Mouse (Mus musculus): ENCODE data around the gene Dlg4. TPM values are rescaled to one million over a fixed set of nuclear protein-coding genes. Genes with fewer than 3 reads are reported as not detected.

Dlg4 gene
- polyA plus RNA-seq, 1 experiment from 2014 or later = 9.3 TPM

- peak overlapping the region; percentile 81 for H3K4me2 ChIP-seq
Measured at GRCm38 (mm10) chr11:69999666-70000065, 17.1 kb upstream of the Dlg4 start.

DNA sequence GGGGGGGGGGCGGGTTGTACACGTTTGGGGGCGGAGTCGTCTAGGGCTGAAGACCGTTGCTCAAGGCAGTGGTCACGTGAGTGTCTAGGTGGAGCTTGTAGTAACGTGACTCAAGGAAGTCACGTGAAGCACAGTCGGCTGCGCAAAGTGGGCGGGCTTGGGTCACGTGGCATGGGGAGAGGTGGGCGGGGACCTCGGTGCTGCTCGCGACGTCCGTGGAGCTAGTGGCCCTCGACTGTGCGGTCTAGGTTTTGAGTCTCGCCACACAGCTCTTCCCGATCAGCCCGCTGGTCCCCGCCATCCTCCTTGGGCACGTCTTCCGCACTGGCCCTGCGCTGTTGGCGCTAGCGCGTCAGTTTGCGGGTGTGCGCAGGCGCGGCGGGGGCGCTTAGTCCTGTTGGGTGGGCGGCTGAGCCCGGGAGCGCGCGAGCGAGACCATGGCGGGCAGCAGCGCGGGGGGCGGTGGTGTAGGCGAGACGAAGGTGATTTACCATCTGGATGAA lies 16.3 kb upstream of the Dlg4 start, which contains the start of gene Dvl2:
Gene Dvl2 (plus strand): TSS at position 200 of the 503 bp plus-strand sequence.
- WGBS = 0% methylated on average over 47 of the region's 48 CpGs
- H3K27ac ChIP-seq (ENCODE audit: low read depth, low read length) = peak within 1 kb of the TSS; percentile 90
- DNase-seq (ENCODE audit: low spot score) (peak; percentile 93), ATAC-seq (replicated peaks; ENCODE audit: low FRiP score) (peak; percentile 24)
- no peaks in the 10 kb centered on the region for H3K9me3 ChIP-seq (ENCODE audit: control insufficient read depth, low read length)
- peak within 1 kb of the TSS; percentile 81 for H3K4me2 ChIP-seq
- H3K9ac ChIP-seq (ENCODE audit: low read depth, low read length) = peak within 1 kb of the TSS; percentile 74
- peaks cover 20% of the 10 kb centered on the region for H3K36me3 ChIP-seq (ENCODE audit: control insufficient read depth, insufficient read depth, low read length)
- peak within 1 kb of the TSS; percentile 77 for H3K4me3 ChIP-seq (ENCODE audit: low read depth, low read length)
- peaks cover 25% of the 10 kb centered on the region for H3K4me1 ChIP-seq (replicated peaks; ENCODE audit: control insufficient read depth, insufficient read depth, low read length)
- H3K27me3 ChIP-seq (replicated peaks; ENCODE audit: control insufficient read depth, insufficient read depth, low read length) = no peaks in the 10 kb centered on the region

More at GRCm38 (mm10) chr11:69999666-70000065, 17.1 kb upstream of the Dlg4 start:
- Histone ChIP-seq H3K36me3 (ENCODE audit: control insufficient read depth, insufficient read depth, low read length) (peaks cover 20% of the 10 kb centered on the region), H3K9ac (ENCODE audit: low read depth, low read length) (no peak overlapping the region), H3K4me1 (replicated peaks; ENCODE audit: control insufficient read depth, insufficient read depth, low read length) (peaks cover 26% of the 10 kb centered on the region), H3K9me3 (ENCODE audit: control insufficient read depth, low read length) (no peaks in the 10 kb centered on the region), H3K4me3 (ENCODE audit: low read depth, low read length) (peak overlapping the region; percentile 77; the same call in 1 of the 2 replicates), H3K27ac (ENCODE audit: low read depth, low read length) (peak overlapping the region; percentile 90; the same call in 1 of the 2 replicates), H3K27me3 (replicated peaks; ENCODE audit: control insufficient read depth, insufficient read depth, low read length) (no peaks in the 10 kb centered on the region)
- no peak for ATAC-seq (replicated peaks; ENCODE audit: low FRiP score)
- no peak for DNase-seq (ENCODE audit: low spot score)
- 84% methylated on average over 8 of the region's 8 CpGs for WGBS

- Histone ChIP-seq H3K4me1 (replicated peaks; ENCODE audit: control insufficient read depth, insufficient read depth, low read length) (peaks cover 25% of the 10 kb centered on the region), H3K4me3 (ENCODE audit: low read depth, low read length) (peak overlapping the region; percentile 77), H3K9me3 (ENCODE audit: control insufficient read depth, low read length) (no peaks in the 10 kb centered on the region), H3K27ac (ENCODE audit: low read depth, low read length) (no peak overlapping the region; the same call in 1 of the 2 replicates), H3K36me3 (ENCODE audit: control insufficient read depth, insufficient read depth, low read length) (peaks cover 25% of the 10 kb centered on the region), H3K27me3 (replicated peaks; ENCODE audit: control insufficient read depth, insufficient read depth, low read length) (no peaks in the 10 kb centered on the region), H3K9ac (ENCODE audit: low read depth, low read length) (peak overlapping the region; percentile 74), H3K4me2 (peak overlapping the region; percentile 81)
- 9% methylated on average over 8 of the region's 8 CpGs for WGBS
- DNase-seq (ENCODE audit: low spot score) (no peak), ATAC-seq (replicated peaks; ENCODE audit: low FRiP score) (no peak)
Measured at GRCm38 (mm10) chr11:70001159-70001558, 15.6 kb upstream of the Dlg4 start.

GRCm38 (mm10) chr11:70001865-70002264 lies 14.9 kb upstream of the Dlg4 start:
- H3K27me3 ChIP-seq (replicated peaks; ENCODE audit: control insufficient read depth, insufficient read depth, low read length) = no peaks in the 10 kb centered on the region
- H3K4me2 ChIP-seq = peak overlapping the region; percentile 81
- no peak overlapping the region for H3K27ac ChIP-seq (ENCODE audit: low read depth, low read length)
- DNase-seq (ENCODE audit: low spot score) (no peak), ATAC-seq (replicated peaks; ENCODE audit: low FRiP score) (no peak)
- H3K4me1 ChIP-seq (replicated peaks; ENCODE audit: control insufficient read depth, insufficient read depth, low read length) = peaks cover 25% of the 10 kb centered on the region
- peaks cover 30% of the 10 kb centered on the region for H3K36me3 ChIP-seq (ENCODE audit: control insufficient read depth, insufficient read depth, low read length)
- peak overlapping the region; percentile 77 for H3K4me3 ChIP-seq (ENCODE audit: low read depth, low read length)
- H3K9me3 ChIP-seq (ENCODE audit: control insufficient read depth, low read length) = no peaks in the 10 kb centered on the region
- no peak overlapping the region for H3K9ac ChIP-seq (ENCODE audit: low read depth, low read length)

- H3K36me3 ChIP-seq (ENCODE audit: control insufficient read depth, insufficient read depth, low read length) = peaks cover 32% of the 10 kb centered on the region
- no peaks in the 10 kb centered on the region for H3K9me3 ChIP-seq (ENCODE audit: control insufficient read depth, low read length)
- H3K4me2 ChIP-seq = peak overlapping the region; percentile 1; the same call in 1 of the 2 replicates
- no peak overlapping the region for H3K4me3 ChIP-seq (ENCODE audit: low read depth, low read length)
- ATAC-seq (replicated peaks; ENCODE audit: low FRiP score) (no peak), DNase-seq (ENCODE audit: low spot score) (no peak)
- no peaks in the 10 kb centered on the region for H3K27me3 ChIP-seq (replicated peaks; ENCODE audit: control insufficient read depth, insufficient read depth, low read length)
- peaks cover 22% of the 10 kb centered on the region for H3K4me1 ChIP-seq (replicated peaks; ENCODE audit: control insufficient read depth, insufficient read depth, low read length)
- H3K27ac ChIP-seq (ENCODE audit: low read depth, low read length) = no peak overlapping the region
- no peak overlapping the region for H3K9ac ChIP-seq (ENCODE audit: low read depth, low read length)
- 84% methylated on average over 2 of the region's 2 CpGs for WGBS
Measured at GRCm38 (mm10) chr11:70002471-70002870, 14.3 kb upstream of the Dlg4 start.

- H3K9ac ChIP-seq (ENCODE audit: low read depth, low read length) = no peak overlapping the region
- ATAC-seq (replicated peaks; ENCODE audit: low FRiP score) (no peak), DNase-seq (ENCODE audit: low spot score) (no peak)
- H3K4me2 ChIP-seq = no peak overlapping the region
- no peaks in the 10 kb centered on the region for H3K27me3 ChIP-seq (replicated peaks; ENCODE audit: control insufficient read depth, insufficient read depth, low read length)
- WGBS = 63% methylated on average over 5 of the region's 5 CpGs
- H3K27ac ChIP-seq (ENCODE audit: low read depth, low read length) = no peak overlapping the region
- H3K4me3 ChIP-seq (ENCODE audit: low read depth, low read length) = no peak overlapping the region
- no peaks in the 10 kb centered on the region for H3K9me3 ChIP-seq (ENCODE audit: control insufficient read depth, low read length)
- H3K4me1 ChIP-seq (replicated peaks; ENCODE audit: control insufficient read depth, insufficient read depth, low read length) = peaks cover 11% of the 10 kb centered on the region
- H3K36me3 ChIP-seq (ENCODE audit: control insufficient read depth, insufficient read depth, low read length) = peaks cover 27% of the 10 kb centered on the region
Measured at GRCm38 (mm10) chr11:70005521-70005920, 11.2 kb upstream of the Dlg4 start.

DNA sequence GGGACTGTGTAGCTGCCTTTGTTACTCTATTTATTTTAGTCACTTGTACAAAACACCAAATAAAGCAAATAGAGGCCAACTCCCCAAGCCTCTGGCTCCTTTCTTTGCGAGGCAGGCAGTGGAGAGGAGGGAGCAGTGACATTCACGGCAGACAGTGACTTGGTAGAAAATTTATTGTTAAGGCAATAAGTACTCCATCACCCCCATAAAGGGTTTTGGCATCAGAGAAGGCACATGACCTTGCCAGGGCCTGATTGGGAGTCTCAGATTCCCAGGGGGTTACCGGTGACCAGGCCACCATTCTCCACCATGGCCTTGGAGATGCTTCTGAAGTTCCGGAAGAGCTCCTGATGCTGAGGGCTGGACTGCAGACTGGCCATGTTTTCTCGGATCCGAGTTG lies 6.7 kb upstream of the Dlg4 start:
- Histone ChIP-seq H3K9me3 (ENCODE audit: control insufficient read depth, low read length) (no peaks in the 10 kb centered on the region), H3K27me3 (replicated peaks; ENCODE audit: control insufficient read depth, insufficient read depth, low read length) (no peaks in the 10 kb centered on the region), H3K9ac (ENCODE audit: low read depth, low read length) (no peak overlapping the region), H3K36me3 (ENCODE audit: control insufficient read depth, insufficient read depth, low read length) (peaks cover 55% of the 10 kb centered on the region), H3K27ac (ENCODE audit: low read depth, low read length) (no peak overlapping the region), H3K4me3 (ENCODE audit: low read depth, low read length) (no peak overlapping the region), H3K4me2 (no peak overlapping the region), H3K4me1 (replicated peaks; ENCODE audit: control insufficient read depth, insufficient read depth, low read length) (peaks cover 8% of the 10 kb centered on the region)
- no peak for ATAC-seq (replicated peaks; ENCODE audit: low FRiP score)
- no peak for DNase-seq (ENCODE audit: low spot score)
- 91% methylated on average over 6 of the region's 6 CpGs for WGBS

GRCm38 (mm10) chr11:70010548-70010947 lies 6.2 kb upstream of the Dlg4 start:
- Histone ChIP-seq H3K4me1 (replicated peaks; ENCODE audit: control insufficient read depth, insufficient read depth, low read length) (peaks cover 8% of the 10 kb centered on the region), H3K9ac (ENCODE audit: low read depth, low read length) (no peak overlapping the region), H3K27me3 (replicated peaks; ENCODE audit: control insufficient read depth, insufficient read depth, low read length) (no peaks in the 10 kb centered on the region), H3K9me3 (ENCODE audit: control insufficient read depth, low read length) (no peaks in the 10 kb centered on the region), H3K4me2 (no peak overlapping the region), H3K4me3 (ENCODE audit: low read depth, low read length) (no peak overlapping the region), H3K27ac (ENCODE audit: low read depth, low read length) (no peak overlapping the region), H3K36me3 (ENCODE audit: control insufficient read depth, insufficient read depth, low read length) (peaks cover 55% of the 10 kb centered on the region)
- DNase-seq (ENCODE audit: low spot score) (no peak), ATAC-seq (replicated peaks; ENCODE audit: low FRiP score) (no peak)
- 85% methylated on average over 12 of the region's 12 CpGs for WGBS

DNA sequence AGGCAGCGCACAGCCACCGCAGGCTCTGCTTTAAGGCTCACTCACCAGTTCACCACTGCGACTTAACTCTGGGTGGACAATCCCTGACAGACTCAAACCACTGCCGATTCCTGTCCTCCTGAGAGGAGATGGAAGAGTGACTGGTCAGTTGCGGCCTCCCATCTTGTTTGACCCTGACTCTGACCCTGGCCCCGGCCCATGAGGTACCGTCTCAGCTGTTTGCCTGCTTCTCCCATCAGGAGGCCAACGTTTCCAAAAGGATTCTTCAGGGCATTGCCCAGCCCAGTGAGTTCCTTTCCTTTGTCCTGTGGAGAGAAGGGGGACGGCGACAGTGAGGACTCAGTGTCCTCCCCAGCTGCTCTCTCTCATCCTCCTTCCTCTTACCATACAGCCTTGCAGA lies 5.8 kb upstream of the Dlg4 start:
- H3K9ac ChIP-seq (ENCODE audit: low read depth, low read length) = no peak overlapping the region
- peaks cover 8% of the 10 kb centered on the region for H3K4me1 ChIP-seq (replicated peaks; ENCODE audit: control insufficient read depth, insufficient read depth, low read length)
- H3K27ac ChIP-seq (ENCODE audit: low read depth, low read length) = no peak overlapping the region
- DNase-seq (ENCODE audit: low spot score) (no peak), ATAC-seq (replicated peaks; ENCODE audit: low FRiP score) (no peak)
- H3K4me2 ChIP-seq = no peak overlapping the region
- H3K27me3 ChIP-seq (replicated peaks; ENCODE audit: control insufficient read depth, insufficient read depth, low read length) = no peaks in the 10 kb centered on the region
- peaks cover 52% of the 10 kb centered on the region for H3K36me3 ChIP-seq (ENCODE audit: control insufficient read depth, insufficient read depth, low read length)
- no peaks in the 10 kb centered on the region for H3K9me3 ChIP-seq (ENCODE audit: control insufficient read depth, low read length)
- 85% methylated on average over 10 of the region's 10 CpGs for WGBS
- no peak overlapping the region for H3K4me3 ChIP-seq (ENCODE audit: low read depth, low read length)
